Mouse (Mus musculus): Measurements from ENCODE around the gene Gng12. TPM values are rescaled to one million over a fixed set of nuclear protein-coding genes. Genes with fewer than 3 reads are reported as not detected.
A peak's percentile ranks its signal among the peaks of the same experiment; 100 is the strongest.
"Not testable (repeated sequence)": the region's sequence is repeated elsewhere in the genome, so short reads cannot be mapped to it uniquely, and the experiment has no call there.

The Gng12 gene
- 31.7 and 34.7 TPM in 2 replicates for polyA plus RNA-seq (2016; fragmentation: Nextera tagmentation; extraction: Ambion mirVana)

GRCm38 (mm10) chr6:66896119-66896920 is at the start of gene Gng12:
TSS of gene Gng12 (plus strand) at chr6:66896397.
- peaks cover 12% of the 10 kb centered on the region for H3K27me3 ChIP-seq
- peak within 1 kb of the TSS; percentile 89 for H3K4me2 ChIP-seq (replicated peaks)
- 0 out of 2 replicates have a peak, but pooled peaks cover 10% of the 10 kb centered on the region for H3K4me1 ChIP-seq
- H3K9ac ChIP-seq (replicated peaks) = peak within 1 kb of the TSS; percentile 67
- peak; percentile 90 for ATAC-seq (ENCODE audit: low FRiP score, low read depth)
- H3K36me3 ChIP-seq = no peaks in the 10 kb centered on the region
- H3K4me3 ChIP-seq = peak within 1 kb of the TSS; percentile 79
- no peak within 1 kb of the TSS for H3K27ac ChIP-seq (replicated peaks)
- under 1% methylated on average over 83 of the region's 98 CpGs for WGBS
- H3K9me3 ChIP-seq = no peaks in the 10 kb centered on the region

- Histone ChIP-seq H3K4me2 (replicated peaks) (no peak overlapping the region), H3K9ac (replicated peaks) (no peak overlapping the region), H3K4me1 (no peaks in the 10 kb centered on the region), H3K27me3 (no peaks in the 10 kb centered on the region), H3K4me3 (no peak overlapping the region), H3K9me3 (no peaks in the 10 kb centered on the region), H3K27ac (replicated peaks) (no peak overlapping the region), H3K36me3 (no peaks in the 10 kb centered on the region)
- 63% methylated on average over 4 of the region's 4 CpGs for WGBS
- no peak for ATAC-seq (ENCODE audit: low FRiP score, low read depth)
These were observed 47.3 kb upstream of the Gng12 start for GRCm38 (mm10) chr6:66848936-66849335.

GRCm38 (mm10) chr6:66856236-66856635 is 40.0 kb upstream of the Gng12 start:
- Histone ChIP-seq H3K27me3 (no peaks in the 10 kb centered on the region), H3K4me3 (no peak overlapping the region), H3K4me1 (no peaks in the 10 kb centered on the region), H3K4me2 (replicated peaks) (no peak overlapping the region), H3K27ac (replicated peaks) (no peak overlapping the region), H3K9me3 (no peaks in the 10 kb centered on the region), H3K9ac (replicated peaks) (no peak overlapping the region), H3K36me3 (no peaks in the 10 kb centered on the region)
- ATAC-seq (ENCODE audit: low FRiP score, low read depth) = no peak

GRCm38 (mm10) chr6:66858356-66858755 is 37.8 kb upstream of the Gng12 start:
- H3K27ac ChIP-seq (replicated peaks) = no peak overlapping the region
- no peaks in the 10 kb centered on the region for H3K4me1 ChIP-seq
- H3K27me3 ChIP-seq = no peaks in the 10 kb centered on the region
- no peak overlapping the region for H3K4me2 ChIP-seq (replicated peaks)
- no peak overlapping the region for H3K9ac ChIP-seq (replicated peaks)
- WGBS = 86% methylated on average over 1 of the region's 1 CpGs
- H3K9me3 ChIP-seq = no peaks in the 10 kb centered on the region
- H3K36me3 ChIP-seq = no peaks in the 10 kb centered on the region
- no peak for ATAC-seq (ENCODE audit: low FRiP score, low read depth)
- H3K4me3 ChIP-seq = no peak overlapping the region

- no peaks in the 10 kb centered on the region for H3K36me3 ChIP-seq
- H3K9me3 ChIP-seq = no peaks in the 10 kb centered on the region
- H3K27me3 ChIP-seq = no peaks in the 10 kb centered on the region
- no peak overlapping the region for H3K27ac ChIP-seq (replicated peaks)
- H3K4me1 ChIP-seq = no peaks in the 10 kb centered on the region
- no peak overlapping the region for H3K4me2 ChIP-seq (replicated peaks)
- ATAC-seq (ENCODE audit: low FRiP score, low read depth) = no peak
- no peak overlapping the region for H3K9ac ChIP-seq (replicated peaks)
- no peak overlapping the region for H3K4me3 ChIP-seq
These were observed 36.8 kb upstream of the Gng12 start for GRCm38 (mm10) chr6:66859391-66859790.

GRCm38 (mm10) chr6:66864463-66864862 is 31.7 kb upstream of the Gng12 start:
- Histone ChIP-seq H3K36me3 (no peaks in the 10 kb centered on the region), H3K4me3 (no peak overlapping the region), H3K27ac (replicated peaks) (no peak overlapping the region), H3K4me1 (no peaks in the 10 kb centered on the region), H3K4me2 (replicated peaks) (no peak overlapping the region), H3K9me3 (no peaks in the 10 kb centered on the region), H3K27me3 (no peaks in the 10 kb centered on the region), H3K9ac (replicated peaks) (no peak overlapping the region)
- 85% methylated on average over 2 of the region's 2 CpGs for WGBS
- ATAC-seq (ENCODE audit: low FRiP score, low read depth) = no peak

- Histone ChIP-seq H3K9me3 (no peaks in the 10 kb centered on the region), H3K27me3 (no peaks in the 10 kb centered on the region), H3K27ac (replicated peaks) (no peak overlapping the region), H3K9ac (replicated peaks) (no peak overlapping the region), H3K4me1 (no peaks in the 10 kb centered on the region), H3K4me3 (no peak overlapping the region), H3K4me2 (replicated peaks) (no peak overlapping the region), H3K36me3 (no peaks in the 10 kb centered on the region)
- no peak for ATAC-seq (ENCODE audit: low FRiP score, low read depth)
- 98% methylated on average over 1 of the region's 1 CpGs for WGBS
These were observed 29.9 kb upstream of the Gng12 start for GRCm38 (mm10) chr6:66866295-66866694.

GRCm38 (mm10) chr6:66877048-66877447 is 19.1 kb upstream of the Gng12 start:
- not testable (repeated sequence) for H3K4me1 ChIP-seq; H3K27ac ChIP-seq (replicated peaks); H3K36me3 ChIP-seq; ATAC-seq (ENCODE audit: low FRiP score, low read depth); H3K9ac ChIP-seq (replicated peaks); H3K27me3 ChIP-seq; H3K4me3 ChIP-seq; H3K9me3 ChIP-seq; H3K4me2 ChIP-seq (replicated peaks)
- WGBS = 91% methylated on average over 13 of the region's 13 CpGs

GRCm38 (mm10) chr6:66890349-66891158 is 5.6 kb upstream of the Gng12 start:
- Histone ChIP-seq H3K4me3 (no peak overlapping the region), H3K27ac (replicated peaks) (no peak overlapping the region), H3K9me3 (no peaks in the 10 kb centered on the region), H3K36me3 (no peaks in the 10 kb centered on the region), H3K4me1 (no peaks in the 10 kb centered on the region), H3K27me3 (no peaks in the 10 kb centered on the region), H3K4me2 (replicated peaks) (no peak overlapping the region), H3K9ac (replicated peaks) (no peak overlapping the region)
- no peak for ATAC-seq (ENCODE audit: low FRiP score, low read depth)
- whole genome bisulfite sequencing = 93% methylated on average over 3 of the region's 3 CpGs

GRCm38 (mm10) chr6:66893950-66894349 is 2.2 kb upstream of the Gng12 start:
- no peaks in the 10 kb centered on the region for H3K9me3 ChIP-seq
- no peak overlapping the region for H3K9ac ChIP-seq (replicated peaks)
- ATAC-seq (ENCODE audit: low FRiP score, low read depth) = no peak
- no peaks in the 10 kb centered on the region for H3K36me3 ChIP-seq
- no peak overlapping the region for H3K4me3 ChIP-seq
- H3K4me1 ChIP-seq = 0 out of 2 replicates have a peak, but pooled peaks cover 10% of the 10 kb centered on the region
- H3K4me2 ChIP-seq (replicated peaks) = no peak overlapping the region
- 89% methylated on average over 5 of the region's 5 CpGs for WGBS
- no peak overlapping the region for H3K27ac ChIP-seq (replicated peaks)
- peaks cover 12% of the 10 kb centered on the region for H3K27me3 ChIP-seq

- Histone ChIP-seq H3K27me3 (peaks cover 12% of the 10 kb centered on the region), H3K9ac (replicated peaks) (no peak overlapping the region), H3K9me3 (no peaks in the 10 kb centered on the region), H3K4me1 (0 out of 2 replicates have a peak, but pooled peaks cover 10% of the 10 kb centered on the region), H3K36me3 (no peaks in the 10 kb centered on the region), H3K27ac (replicated peaks) (no peak overlapping the region), H3K4me2 (replicated peaks) (no peak overlapping the region), H3K4me3 (no peak overlapping the region)
- 56% methylated on average over 1 of the region's 1 CpGs for WGBS
- ATAC-seq (ENCODE audit: low FRiP score, low read depth) = no peak
These were observed 1.2 kb upstream of the Gng12 start for GRCm38 (mm10) chr6:66894999-66895398.

- Histone ChIP-seq H3K27me3 (peaks cover 12% of the 10 kb centered on the region), H3K9ac (replicated peaks) (peak overlapping the region; percentile 67), H3K36me3 (no peaks in the 10 kb centered on the region), H3K4me1 (0 out of 2 replicates have a peak, but pooled peaks cover 10% of the 10 kb centered on the region), H3K27ac (replicated peaks) (no peak overlapping the region), H3K4me2 (replicated peaks) (peak overlapping the region; percentile 89), H3K4me3 (peak overlapping the region; percentile 79), H3K9me3 (no peaks in the 10 kb centered on the region)
- ATAC-seq (ENCODE audit: low FRiP score, low read depth) = no peak
- 6% methylated on average over 25 of the region's 25 CpGs for WGBS
These were observed 886 bp downstream of the Gng12 start for GRCm38 (mm10) chr6:66896921-66897645.

Data from midbrain, embryonic 12.5 days (tissue).